Comparison of ENCODE assay signal across 9 mouse cellular contexts in genomic region chr4:71291741-71292149, GRCm38 (mm10).
A peak's percentile ranks its signal among the peaks of the same experiment; 100 is the strongest.
DNase-seq lines count a peak whose midpoint lies in the region; ATAC-seq and TF ChIP-seq lines count a peak whose summit lies in the region.
"Had no signal": no experiment of that assay in that cellular context is flagged by ENCODE, and none has a peak within 500 bp of the region (broad histone marks: within the 10 kb centered on the region; RNA-seq: fewer than 3 reads in every experiment).

No protein-coding gene starts in this region.

- H3K36me3 ChIP-seq in liver, embryonic 11.5 days (ENCODE audit: control insufficient read depth, insufficient read depth, low read length): no peaks in the 10 kb centered on the region
- H3K36me3 ChIP-seq in intestine, postnatal 0 days (ENCODE audit: control insufficient read depth, insufficient read depth): no peaks in the 10 kb centered on the region
- H3K36me3 ChIP-seq: limb, embryonic 15.5 days had no signal

- 54% methylated on average over 10 of the region's 10 CpGs for WGBS in liver, embryonic 11.5 days
- 77% methylated on average over 10 of the region's 10 CpGs for WGBS in intestine, postnatal 0 days

- H3K4me1 ChIP-seq in liver, embryonic 11.5 days (replicated peaks; ENCODE audit: control insufficient read depth, insufficient read depth, low read length): no peaks in the 10 kb centered on the region
- H3K4me1 ChIP-seq in intestine, postnatal 0 days (replicated peaks; ENCODE audit: control insufficient read depth, insufficient read depth, low read length): no peaks in the 10 kb centered on the region
- H3K4me1 ChIP-seq: limb, embryonic 15.5 days had no signal

- no peak for TF ChIP-seq CTCF in intestine, postnatal 0 days (IDR thresholded peaks at IDR 0.05; ENCODE audit: low read depth)

- peak; percentile 22 to 76 for DNase-seq in adrenal gland, adult (ENCODE audit: inconsistent age in 2 of 2, low spot score in 1 of 2)
- DNase-seq in adrenal gland, postnatal 4 days (ENCODE audit: low spot score in 2 of 2): no peak
- peak; percentile 17 for DNase-seq in adrenal gland, adult 8-10 months
- no peak for DNase-seq in liver, embryonic 11.5 days (ENCODE audit: low spot score)
- DNase-seq in natural killer cell, adult 2 months (ENCODE audit: low spot score in 2 of 2): peak; percentile 73 to 81
- no peak for DNase-seq in frontal cortex, postnatal 36 days (ENCODE audit: low spot score in 2 of 2)
- no peak for DNase-seq in gastrocnemius, postnatal 25 days

- ATAC-seq in liver, embryonic 11.5 days (replicated peaks; ENCODE audit: low FRiP score): no peak
- no peak for ATAC-seq in intestine, postnatal 0 days

- peaks cover 11% of the 10 kb centered on the region; the same call in 1 of the 2 replicates for H3K9me3 ChIP-seq in liver, embryonic 11.5 days (ENCODE audit: control insufficient read depth, low read length)
- H3K9me3 ChIP-seq in intestine, postnatal 0 days (ENCODE audit: control insufficient read depth): no peaks in the 10 kb centered on the region
- H3K9me3 ChIP-seq: limb, embryonic 15.5 days had no signal

- peak overlapping the region; percentile 22 for H3K4me2 ChIP-seq in liver, embryonic 11.5 days
- no peak overlapping the region for H3K4me2 ChIP-seq in intestine, postnatal 0 days (replicated peaks; ENCODE audit: low read depth)
- H3K4me2 ChIP-seq: limb, embryonic 15.5 days had no signal

- H3K4me3 ChIP-seq in liver, embryonic 11.5 days (ENCODE audit: low read depth, low read length): peak overlapping the region; percentile 28
- H3K4me3 ChIP-seq in intestine, postnatal 0 days (ENCODE audit: low read depth, low read length): no peak overlapping the region
- H3K4me3 ChIP-seq: limb, embryonic 15.5 days had no signal

- no peak overlapping the region for H3K9ac ChIP-seq in liver, embryonic 11.5 days (ENCODE audit: low read depth, low read length)
- H3K9ac ChIP-seq in intestine, postnatal 0 days (ENCODE audit: low read depth, low read length): no peak overlapping the region
- H3K9ac ChIP-seq: limb, embryonic 15.5 days had no signal

- no peak overlapping the region for H3K27ac ChIP-seq in liver, embryonic 11.5 days (ENCODE audit: low read depth, low read length)
- H3K27ac ChIP-seq in intestine, postnatal 0 days (ENCODE audit: low read depth, low read length): no peak overlapping the region
- H3K27ac ChIP-seq: limb, embryonic 15.5 days had no signal

- H3K27me3 ChIP-seq in liver, embryonic 11.5 days (replicated peaks; ENCODE audit: control insufficient read depth, insufficient read depth, low read length): no peaks in the 10 kb centered on the region
- H3K27me3 ChIP-seq in intestine, postnatal 0 days (replicated peaks; ENCODE audit: control insufficient read depth, insufficient read depth, low read length): no peaks in the 10 kb centered on the region
- H3K27me3 ChIP-seq: limb, embryonic 15.5 days had no signal

Comparison
In these comparisons a context has a peak if more than half of its experiments do, and no peak if none do; other contexts are left out.
1. DNase-seq: peak in adrenal gland, adult (2 of 2), adrenal gland, adult 8-10 months (single experiment) and natural killer cell, adult 2 months (2 of 2); none in adrenal gland, postnatal 4 days (0 of 2), liver, embryonic 11.5 days (single experiment), frontal cortex, postnatal 36 days (0 of 2) and gastrocnemius, postnatal 25 days (single experiment).